Mouse (Mus musculus) thymus, adult 2 months (tissue): Measurements from ENCODE around the gene Surf4.
A peak's percentile ranks its signal among the peaks of the same experiment; 100 is the strongest.

Experiments
- CTCF ChIP-seq: fragments of 200-500 bp; IDR thresholded peaks from 2 replicates; pipeline ENCODE4 v1.5.1; 2012; ENCODE audit warnings: mild to moderate bottlenecking, control low read depth, low read length, moderate library complexity, borderline replicate concordance; ENCODE audit not compliant: control insufficient read depth, poor library complexity, insufficient read depth; ENCODE audit errors: extremely low read depth
- POLR2A ChIP-seq: fragments of 200-500 bp; IDR thresholded peaks from 2 replicates; pipeline ENCODE4 v1.6.1; 2012; ENCODE audit warnings: mild to moderate bottlenecking, low read length, control low read depth, moderate library complexity; ENCODE audit not compliant: control insufficient read depth, poor library complexity, insufficient read depth; ENCODE audit errors: extremely low read depth

GRCm38 (mm10) chr2:26915927-26916728 lies 17.6 kb downstream of the Surf4 start, which contains the start of the genes Surf2 and Surf1:
- no peak for TF ChIP-seq CTCF
- TF ChIP-seq POLR2A: peak; percentile 49; the same call in 1 of the 2 replicates
